Mouse (Mus musculus): ENCODE data around the gene Amn.

Amn gene

DNA sequence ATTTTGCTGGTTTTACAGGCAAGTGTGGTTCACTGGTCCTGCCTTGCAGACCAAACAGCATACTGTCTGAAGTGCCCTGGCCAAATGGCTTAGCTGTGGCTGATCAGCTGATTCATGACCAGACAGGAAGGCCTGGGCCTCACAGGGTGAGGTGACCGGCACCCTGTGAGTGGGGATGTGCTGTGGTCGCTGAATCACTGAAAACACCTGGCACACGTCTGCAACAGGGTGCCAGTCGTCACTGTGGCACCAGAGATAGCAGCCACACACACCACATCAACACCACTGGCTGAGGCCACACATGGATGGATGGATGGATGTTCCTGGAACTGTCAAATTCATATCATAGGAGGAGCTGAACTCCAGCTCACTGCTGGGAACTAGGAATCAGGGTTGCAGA is 52.5 kb downstream of the Amn start:
- no peak for DNase-seq (ENCODE audit: low spot score in 2 of 2)

DNA sequence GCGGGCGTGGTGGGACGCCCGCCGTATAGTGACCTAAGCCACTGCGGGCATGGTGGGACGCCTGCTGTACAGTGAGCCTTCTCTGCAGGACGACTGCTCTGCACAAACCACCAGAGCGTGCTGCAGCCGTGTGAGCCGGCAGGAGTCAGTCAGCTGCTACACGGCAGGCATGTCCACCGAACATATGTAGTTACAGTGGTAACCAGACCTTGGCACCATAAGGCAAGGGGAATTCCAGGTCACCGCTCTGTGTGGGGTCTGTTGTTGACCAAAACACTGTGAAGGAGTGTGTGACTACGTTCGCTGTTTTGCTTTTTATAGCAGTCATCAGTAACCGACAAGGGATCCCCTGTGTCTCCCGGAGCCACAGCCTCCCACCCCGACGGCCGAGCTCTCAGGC is 53.6 kb downstream of the Amn start:
- DNase-seq (ENCODE audit: low spot score in 2 of 2): no peak

DNA sequence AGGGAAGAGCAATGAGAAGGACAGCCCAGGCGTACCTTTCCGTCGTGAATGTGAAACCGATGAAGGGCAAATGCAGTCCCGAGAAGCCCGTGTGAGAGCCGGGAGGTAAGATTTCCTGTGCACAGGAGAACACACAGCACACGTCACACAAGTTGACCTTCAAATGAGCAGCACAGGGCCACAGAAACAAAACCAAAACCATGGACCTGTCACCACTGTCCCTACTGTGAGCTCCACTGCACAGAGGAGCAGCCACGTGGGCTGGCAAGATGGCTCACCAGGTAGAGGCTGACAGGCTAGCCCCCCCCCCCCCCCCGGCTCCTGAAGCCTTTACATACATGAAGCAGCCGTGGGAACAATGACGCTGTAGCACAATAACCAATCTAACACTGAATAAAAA is 54.1 kb downstream of the Amn start:
- DNase-seq (ENCODE audit: low spot score in 2 of 2): no peak

DNA sequence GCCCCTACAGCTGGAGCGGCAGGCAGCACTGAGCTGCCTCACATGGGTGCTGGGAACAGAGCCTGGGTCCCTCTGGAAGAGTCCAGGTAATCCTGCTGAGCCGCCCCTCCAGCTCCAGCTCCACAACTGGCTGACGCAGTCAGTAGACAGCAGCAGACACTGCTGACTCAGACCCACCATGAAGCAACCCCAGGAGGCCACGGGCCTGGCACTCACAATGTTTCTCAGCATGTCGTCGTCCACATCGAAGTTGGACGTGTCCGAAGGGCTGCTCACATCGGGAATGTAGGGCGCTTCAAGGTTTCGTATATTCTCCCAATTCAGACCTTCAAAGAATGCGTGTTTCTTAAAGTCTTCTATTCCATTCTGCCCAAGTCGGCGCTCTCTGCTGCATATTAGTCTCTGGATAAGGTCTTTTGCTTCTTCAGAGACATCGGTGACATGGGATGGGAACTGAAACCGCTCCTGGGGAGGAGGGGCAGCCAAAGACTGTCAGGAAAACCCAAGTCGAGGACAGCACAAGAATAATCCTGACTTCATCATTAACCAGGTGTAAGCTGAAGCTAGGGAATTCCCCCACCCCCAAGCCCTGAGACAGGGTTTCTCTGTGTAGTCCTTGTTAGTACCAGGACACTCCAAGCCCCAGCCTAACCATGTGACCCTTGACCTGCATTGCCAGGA is 55.0 kb downstream of the Amn start:
- no peak for DNase-seq (ENCODE audit: low spot score in 2 of 2)

All from urinary bladder, postnatal 36 days (tissue).